Mouse (Mus musculus) heart, embryonic 16.5 days (tissue): ENCODE measurements around the gene Atpaf2. TPM values are rescaled to one million over a fixed set of nuclear protein-coding genes. Genes with fewer than 3 reads are reported as not detected.

ENCODE experiments used
- ATAC-seq: fragments of 200-750 bp; cut with Nextera tagmentation; replicated peaks from 2 replicates; pipeline ENCODE4 v1.8.0; 2017; ENCODE audit warnings: moderate number of reproducible peaks; ENCODE audit not compliant: insufficient read depth, low FRiP score; ENCODE audit errors: extremely low read depth
- H3K27ac ChIP-seq: fragments of 300-500 bp; sonication (generic); 2 replicates; pipeline ENCODE4 v1.5.1; 2014; ENCODE audit warnings: mild to moderate bottlenecking, low read length, control low read depth, moderate library complexity
- H3K27me3 ChIP-seq: fragments of 300-500 bp; sonication (generic); 2 replicates; pipeline ENCODE4 v1.6.1; 2014; ENCODE audit warnings: low read length, mixed read lengths; ENCODE audit not compliant: control insufficient read depth, insufficient read depth
- H3K36me3 ChIP-seq: fragments of 300-500 bp; sonication (generic); 2 replicates; pipeline ENCODE4 v1.6.1; 2014; ENCODE audit not compliant: control insufficient read depth, insufficient read depth
- H3K4me1 ChIP-seq: fragments of 300-500 bp; sonication (generic); 2 replicates; pipeline ENCODE4 v1.6.1; 2014; ENCODE audit warnings: low read length, mixed read lengths; ENCODE audit not compliant: control insufficient read depth, insufficient read depth
- H3K4me2 ChIP-seq: fragments of 300-500 bp; sonication (generic); 2 replicates; pipeline ENCODE4 v1.6.1; 2014; ENCODE audit warnings: low read depth, mild to moderate bottlenecking, control low read depth, low read length
- H3K4me3 ChIP-seq: fragments of 300-500 bp; sonication (generic); 2 replicates; pipeline ENCODE4 v1.5.1; 2014; ENCODE audit warnings: mild to moderate bottlenecking, control low read depth, low read length
- H3K9ac ChIP-seq: fragments of 300-500 bp; sonication (generic); 2 replicates; pipeline ENCODE4 v1.6.1; 2014; ENCODE audit warnings: low read length, control low read depth
- H3K9me3 ChIP-seq: fragments of 300-500 bp; sonication (generic); replicated peaks from 2 replicates; pipeline ENCODE4 v1.6.1; 2016; ENCODE audit warnings: low read length; ENCODE audit not compliant: control insufficient read depth
- WGBS: fragments of 180-500 bp; shearing (Covaris S2); extraction: QIAGEN DNeasy Blood & Tissue Kit; methylation state at CpG from one replicate; pipeline ENCODE4 v1.1.7; 2014; 5-methylcytosine and 5-hydroxymethylcytosine counted together
- polyA plus RNA-seq: library from polyadenylated mRNA; unstranded; fragments of >200 nt; fragmentation: Nextera tagmentation; extraction: Ambion mirVana; gene quantifications from 2 replicates; pipeline ENCODE4 v1.2.1, GENCODE M21; 2015

Gene Atpaf2
- polyA plus RNA-seq, 1 experiment from 2014 or later, result 59.4 TPM

DNA sequence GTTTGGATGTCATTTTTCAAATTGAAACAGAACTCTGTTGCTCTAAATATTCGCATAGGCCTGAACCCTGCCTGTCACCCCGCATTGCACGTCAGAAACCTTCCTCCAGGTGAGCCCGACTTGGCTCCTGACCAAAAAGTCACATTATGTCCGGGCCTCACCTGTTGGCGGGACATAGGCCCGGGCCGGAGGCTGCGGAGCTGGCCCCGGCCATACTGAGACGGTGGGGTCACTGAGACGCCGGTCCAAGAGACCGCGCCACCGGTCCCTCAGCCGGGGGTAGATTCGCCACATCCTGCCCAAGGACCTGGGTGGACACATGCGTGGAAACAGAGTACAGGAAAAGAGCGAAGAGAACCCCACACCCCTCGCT, 1.7 kb downstream of the Atpaf2 start:
- H3K4me3 ChIP-seq, result peak overlapping the region; percentile 82
- peak; percentile 45 for ATAC-seq
- peak overlapping the region; percentile 81 for H3K4me2 ChIP-seq
- no peaks in the 10 kb centered on the region for H3K36me3 ChIP-seq
- peaks cover 18% of the 10 kb centered on the region for H3K4me1 ChIP-seq
- H3K27ac ChIP-seq, result peak overlapping the region; percentile 70
- no peaks in the 10 kb centered on the region for H3K9me3 ChIP-seq
- H3K9ac ChIP-seq, result peak overlapping the region; percentile 86
- WGBS, result under 1% methylated on average over 21 of the region's 21 CpGs
- no peaks in the 10 kb centered on the region for H3K27me3 ChIP-seq

DNA sequence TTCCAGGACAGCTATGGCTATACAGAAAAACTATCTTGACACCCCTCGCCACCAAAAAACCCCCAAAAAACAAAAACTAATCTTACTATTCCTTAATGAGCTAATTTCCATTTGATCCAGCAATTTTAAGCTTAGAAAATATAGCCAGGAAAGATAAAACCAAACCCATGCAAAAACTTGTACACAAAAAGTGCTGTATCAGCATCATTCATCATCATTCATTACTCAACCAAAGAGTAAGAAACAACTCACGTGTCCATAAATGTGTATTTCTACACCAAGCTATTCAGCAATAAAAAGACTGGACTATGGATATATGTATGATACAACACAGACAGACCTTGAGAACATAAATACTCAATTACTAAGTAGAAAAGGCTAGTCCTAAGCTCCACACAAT, 5.3 kb downstream of the Atpaf2 start:
- H3K27me3 ChIP-seq, result no peaks in the 10 kb centered on the region
- no peaks in the 10 kb centered on the region for H3K9me3 ChIP-seq
- peaks cover 11% of the 10 kb centered on the region; the same call in 1 of the 2 replicates for H3K36me3 ChIP-seq
- H3K4me2 ChIP-seq, result no peak overlapping the region
- no peak overlapping the region for H3K27ac ChIP-seq
- peaks cover 8% of the 10 kb centered on the region; the same call in 1 of the 2 replicates for H3K4me1 ChIP-seq
- H3K4me3 ChIP-seq, result no peak overlapping the region
- 91% methylated on average over 2 of the region's 2 CpGs for WGBS
- ATAC-seq, result no peak
- no peak overlapping the region for H3K9ac ChIP-seq

DNA sequence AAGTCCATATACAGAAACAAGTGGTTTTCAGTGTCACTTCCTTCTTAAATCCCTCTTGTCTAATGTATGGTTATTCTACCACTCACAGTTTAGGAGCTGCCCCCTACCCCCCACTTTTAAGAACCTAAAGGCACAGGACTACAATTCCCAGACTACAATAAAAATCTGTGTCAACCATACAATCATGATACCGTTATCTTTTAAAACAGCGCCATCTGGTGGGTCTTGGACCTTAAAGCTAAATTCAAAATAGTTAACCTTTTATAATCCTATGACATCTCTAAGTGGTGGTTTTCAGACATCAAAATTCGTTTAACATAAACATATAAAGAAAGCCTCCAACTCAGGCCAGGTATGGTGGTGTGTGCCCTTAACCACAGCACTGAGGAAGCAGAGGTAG, 6.1 kb downstream of the Atpaf2 start:
- Histone ChIP-seq H3K4me1 (peaks cover 8% of the 10 kb centered on the region; the same call in 1 of the 2 replicates), H3K9me3 (no peaks in the 10 kb centered on the region), H3K4me3 (no peak overlapping the region), H3K4me2 (no peak overlapping the region), H3K9ac (no peak overlapping the region), H3K36me3 (peaks cover 17% of the 10 kb centered on the region), H3K27ac (no peak overlapping the region), H3K27me3 (no peaks in the 10 kb centered on the region)
- WGBS, result 13% methylated on average over 3 of the region's 3 CpGs
- ATAC-seq, result no peak

DNA sequence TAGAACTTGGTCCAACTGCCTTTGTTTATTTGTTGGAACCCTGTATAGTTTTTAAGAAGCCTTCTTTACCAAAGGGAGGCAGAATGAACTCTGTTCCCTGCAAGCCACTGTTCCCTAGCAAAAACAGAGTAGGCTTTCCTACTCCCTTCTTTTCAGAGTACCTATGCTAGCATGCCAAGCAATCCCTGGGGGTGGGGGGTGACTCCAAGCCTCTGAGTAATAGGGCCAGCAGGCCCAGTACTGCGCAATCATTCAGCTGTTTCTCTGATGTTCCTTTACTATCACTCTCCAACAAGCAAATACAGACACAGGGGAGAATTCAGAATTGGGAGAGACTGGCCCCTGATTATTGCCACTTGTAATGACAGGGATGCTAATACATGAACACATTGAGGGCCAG, 11.7 kb downstream of the Atpaf2 start:
- Histone ChIP-seq H3K4me1 (no peaks in the 10 kb centered on the region), H3K36me3 (peaks cover 52% of the 10 kb centered on the region), H3K9me3 (no peaks in the 10 kb centered on the region), H3K27me3 (no peaks in the 10 kb centered on the region), H3K4me3 (no peak overlapping the region), H3K9ac (no peak overlapping the region), H3K27ac (no peak overlapping the region), H3K4me2 (no peak overlapping the region)
- 100% methylated on average over 1 of the region's 1 CpGs for WGBS
- ATAC-seq, result no peak

GRCm38 (mm10) chr11:60397172-60397571, 21.1 kb downstream of the Atpaf2 start:
- no peaks in the 10 kb centered on the region for H3K4me1 ChIP-seq

DNA sequence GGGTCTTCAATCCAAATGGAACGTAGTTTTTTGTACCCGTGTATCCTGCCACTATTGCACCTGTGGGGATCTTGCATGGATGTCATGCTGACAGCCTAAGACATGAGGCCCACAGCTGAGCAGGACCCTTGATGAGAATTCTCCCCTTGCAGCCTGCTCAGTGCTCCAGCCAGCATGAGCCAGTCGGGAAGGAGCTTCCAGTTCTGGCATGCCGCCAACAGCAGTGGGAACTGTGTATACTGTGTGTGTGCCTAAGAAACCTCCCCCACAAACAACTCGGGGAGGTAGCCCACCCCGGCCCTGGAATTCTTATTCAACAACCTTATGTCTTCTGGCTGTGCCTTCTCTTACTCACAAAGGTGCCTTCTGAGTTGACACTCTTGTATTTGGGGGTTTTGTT, 21.7 kb downstream of the Atpaf2 start:
- ATAC-seq, result no peak

More at GRCm38 (mm10) chr11:60397172-60397571, 21.1 kb downstream of the Atpaf2 start:
- Histone ChIP-seq H3K27me3 (no peaks in the 10 kb centered on the region), H3K27ac (no peak overlapping the region), H3K4me2 (no peak overlapping the region), H3K9me3 (no peaks in the 10 kb centered on the region), H3K9ac (no peak overlapping the region), H3K36me3 (peaks cover 18% of the 10 kb centered on the region), H3K4me3 (no peak overlapping the region)
- WGBS, result 91% methylated on average over 2 of the region's 2 CpGs
- no peak for ATAC-seq

GRCm38 (mm10) chr11:60391346-60391745, 26.9 kb downstream of the Atpaf2 start:
- Histone ChIP-seq H3K27ac (no peak overlapping the region), H3K4me2 (no peak overlapping the region), H3K27me3 (no peaks in the 10 kb centered on the region), H3K9ac (no peak overlapping the region), H3K4me1 (no peaks in the 10 kb centered on the region), H3K36me3 (no peaks in the 10 kb centered on the region), H3K4me3 (no peak overlapping the region), H3K9me3 (no peaks in the 10 kb centered on the region)
- WGBS, result 75% methylated on average over 6 of the region's 6 CpGs
- ATAC-seq, result no peak

More for the DNA sequence above, 21.7 kb downstream of the Atpaf2 start:
- no peak overlapping the region for H3K4me2 ChIP-seq
- no peaks in the 10 kb centered on the region for H3K27me3 ChIP-seq
- H3K9ac ChIP-seq, result no peak overlapping the region
- H3K4me3 ChIP-seq, result no peak overlapping the region
- 57% methylated on average over 6 of the region's 6 CpGs for WGBS
- no peaks in the 10 kb centered on the region for H3K9me3 ChIP-seq
- H3K36me3 ChIP-seq, result peaks cover 12% of the 10 kb centered on the region
- H3K4me1 ChIP-seq, result no peaks in the 10 kb centered on the region
- H3K27ac ChIP-seq, result no peak overlapping the region

GRCm38 (mm10) chr11:60387944-60388343, 30.3 kb downstream of the Atpaf2 start:
- H3K27me3 ChIP-seq, result peaks cover 3% of the 10 kb centered on the region; the same call in 1 of the 2 replicates
- no peak overlapping the region for H3K9ac ChIP-seq
- 86% methylated on average over 2 of the region's 2 CpGs for WGBS
- no peaks in the 10 kb centered on the region for H3K9me3 ChIP-seq
- no peaks in the 10 kb centered on the region for H3K36me3 ChIP-seq
- H3K4me2 ChIP-seq, result no peak overlapping the region
- ATAC-seq, result no peak
- no peak overlapping the region for H3K4me3 ChIP-seq
- peaks cover 3% of the 10 kb centered on the region; the same call in 1 of the 2 replicates for H3K4me1 ChIP-seq
- no peak overlapping the region for H3K27ac ChIP-seq

DNA sequence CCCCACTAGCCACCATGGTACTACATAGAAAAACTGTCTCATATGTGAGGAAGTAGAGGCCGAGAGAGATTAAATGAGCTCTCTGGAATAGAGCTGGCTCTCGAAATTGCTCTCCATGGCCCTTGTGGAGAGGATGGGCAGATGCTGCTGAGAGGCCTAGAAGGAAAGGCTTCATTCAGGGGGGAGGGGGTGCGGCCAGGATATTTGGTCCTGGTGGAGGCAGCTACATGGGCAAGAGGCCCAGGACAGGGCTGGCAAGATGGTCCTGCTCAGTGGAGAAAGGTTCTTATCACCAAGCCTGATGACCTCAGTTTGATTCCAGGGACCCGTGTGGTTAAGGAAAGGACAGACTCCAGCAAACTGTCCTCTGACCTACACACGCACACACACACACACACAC, 32.3 kb downstream of the Atpaf2 start:
- Histone ChIP-seq H3K9me3 (no peaks in the 10 kb centered on the region), H3K4me2 (no peak overlapping the region), H3K4me1 (peaks cover 3% of the 10 kb centered on the region; the same call in 1 of the 2 replicates), H3K9ac (no peak overlapping the region), H3K36me3 (no peaks in the 10 kb centered on the region), H3K27me3 (peaks cover 3% of the 10 kb centered on the region; the same call in 1 of the 2 replicates), H3K27ac (no peak overlapping the region), H3K4me3 (no peak overlapping the region)
- ATAC-seq, result no peak
- WGBS, result 76% methylated on average over 5 of the region's 5 CpGs
